Mouse (Mus musculus) frontal cortex, postnatal 10 days (tissue): ENCODE results near the gene 2700049A03Rik.

Experiments used
- DNase-seq, 2 experiments: peaks; one replicate each; pipeline ENCODE4 v3.0.0; 2022; ENCODE audit warnings: low spot score in 2 of 2, mixed read lengths in 1 of 2

Gene 2700049A03Rik

GRCm38 (mm10) chr12:71264211-71264610 is 127.6 kb downstream of the 2700049A03Rik start:
- no peak for DNase-seq

GRCm38 (mm10) chr12:71269367-71269766 is 132.7 kb downstream of the 2700049A03Rik start:
- no peak for DNase-seq

GRCm38 (mm10) chr12:71271131-71271530 is 134.5 kb downstream of the 2700049A03Rik start:
- DNase-seq, result no peak

GRCm38 (mm10) chr12:71274519-71275237 is 138.0 kb downstream of the 2700049A03Rik start:
- no peak for DNase-seq

- DNase-seq, result no peak
Measured at GRCm38 (mm10) chr12:71275906-71276595, 139.4 kb downstream of the 2700049A03Rik start.

GRCm38 (mm10) chr12:71279521-71280262 is 143.0 kb downstream of the 2700049A03Rik start:
- DNase-seq, result no peak

GRCm38 (mm10) chr12:71281201-71281768 is 144.6 kb downstream of the 2700049A03Rik start:
- DNase-seq, result no peak

GRCm38 (mm10) chr12:71285399-71285798 is 148.8 kb downstream of the 2700049A03Rik start:
- no peak for DNase-seq

- DNase-seq, result no peak
Measured at GRCm38 (mm10) chr12:71290460-71290859, 153.8 kb downstream of the 2700049A03Rik start.
